Mouse (Mus musculus) MEL (cell line): ENCODE results near the gene Arrb1. TPM values are rescaled to one million over a fixed set of nuclear protein-coding genes. Genes with fewer than 3 reads are reported as not detected.

Source experiments
- DNase-seq: peaks from one replicate; pipeline ENCODE4 v3.0.0; 2011; ENCODE audit warnings: low read depth, low spot score
- H3K27ac ChIP-seq: 2 replicates; pipeline ENCODE4 v1.5.1; 2012; ENCODE audit warnings: low read depth, mild to moderate bottlenecking, control low read depth, low read length, moderate library complexity; ENCODE audit not compliant: control insufficient read depth
- H3K27me3 ChIP-seq, 2 experiments: fragments of 150-350 bp in 1 of 2; sonication (generic) in 1 of 2; 2 replicates each; pipeline ENCODE4 v1.6.1; 2012; ENCODE audit warnings: low read length in 2 of 2, mild to moderate bottlenecking in 2 of 2, improper control_type of control experiment in 1 of 2, moderate library complexity in 1 of 2; ENCODE audit not compliant: insufficient read depth in 2 of 2, control insufficient read depth in 1 of 2
- H3K36me3 ChIP-seq, 2 experiments: 2 replicates each; pipeline ENCODE4 v1.6.1; 2012 to 2014; ENCODE audit warnings: low read length in 2 of 2, improper control_type of control experiment in 1 of 2, inconsistent platforms in 1 of 2, mild to moderate bottlenecking in 1 of 2; ENCODE audit not compliant: insufficient read depth in 2 of 2, control insufficient read depth in 1 of 2
- H3K4me1 ChIP-seq, 2 experiments: fragments of 150-350 bp in 1 of 2; sonication (generic) in 1 of 2; 2 replicates each; pipeline ENCODE4 v1.6.1; 2012; ENCODE audit warnings: low read length in 2 of 2, improper control_type of control experiment in 1 of 2, mild to moderate bottlenecking in 1 of 2; ENCODE audit not compliant: insufficient read depth in 2 of 2, control insufficient read depth in 1 of 2
- H3K4me3 ChIP-seq, 2 experiments: fragments of 150-350 bp in 1 of 2; sonication (generic) in 1 of 2; 2 replicates each; pipeline ENCODE4 v1.5.1; 2012; ENCODE audit warnings: low read depth in 2 of 2, low read length in 2 of 2, mild to moderate bottlenecking in 2 of 2, moderate library complexity in 2 of 2, control low read depth in 1 of 2, improper control_type of control experiment in 1 of 2; ENCODE audit not compliant: control insufficient read depth in 1 of 2, insufficient read depth in 1 of 2
- H3K79me2 ChIP-seq: 2 replicates; pipeline ENCODE4 v1.6.1; 2012; ENCODE audit warnings: mild to moderate bottlenecking, low read length, moderate library complexity; ENCODE audit not compliant: control insufficient read depth, poor library complexity, insufficient read depth
- H3K9ac ChIP-seq: 2 replicates; pipeline ENCODE4 v1.6.1; 2012; ENCODE audit warnings: low read depth, mild to moderate bottlenecking, control low read depth, low read length, moderate library complexity; ENCODE audit not compliant: control insufficient read depth, poor library complexity, severe bottlenecking
- H3K9me3 ChIP-seq: fragments of 150-350 bp; sonication (generic); replicated peaks from 2 replicates; pipeline ENCODE4 v1.6.1; 2012; ENCODE audit warnings: mild to moderate bottlenecking, low read length, improper control_type of control experiment, moderate library complexity; ENCODE audit not compliant: insufficient read depth
- BHLHE40 ChIP-seq: IDR thresholded peaks from 2 replicates; pipeline ENCODE4 v1.6.1; 2012; ENCODE audit warnings: low read depth, mild to moderate bottlenecking, inconsistent platforms, low read length, improper control_type of control experiment, borderline replicate concordance
- CHD1 ChIP-seq: IDR thresholded peaks from 2 replicates; pipeline ENCODE4 v1.6.1; 2012; ENCODE audit warnings: low read depth, mild to moderate bottlenecking, inconsistent platforms, low read length, improper control_type of control experiment
- CHD2 ChIP-seq: IDR thresholded peaks from 2 replicates; pipeline ENCODE4 v1.6.1; 2011; ENCODE audit warnings: low read length, improper control_type of control experiment
- CTCF ChIP-seq, 3 experiments: IDR thresholded peaks in 2 of 3; conservative IDR thresholded peaks in 1 of 3; 2 replicates each; pipeline ENCODE4 v1.5.1; 2011 to 2012; ENCODE audit warnings: low read length in 3 of 3, low read depth in 2 of 3, mild to moderate bottlenecking in 2 of 3, improper control_type of control experiment in 1 of 3, inconsistent platforms in 1 of 3, mixed read lengths in 1 of 3, moderate library complexity in 1 of 3; ENCODE audit not compliant: control insufficient read depth in 1 of 3, insufficient read depth in 1 of 3, poor library complexity in 1 of 3, severe bottlenecking in 1 of 3
- ETS1 ChIP-seq: IDR thresholded peaks from 2 replicates; pipeline ENCODE4 v1.6.1; 2012; ENCODE audit warnings: low read depth, mild to moderate bottlenecking, inconsistent platforms, low read length, improper control_type of control experiment, moderate library complexity
- GATA1 ChIP-seq: IDR thresholded peaks from 2 replicates; pipeline ENCODE4 v1.6.1; 2011; ENCODE audit warnings: low read depth, low read length, improper control_type of control experiment
- HCFC1 ChIP-seq: IDR thresholded peaks from 2 replicates; pipeline ENCODE4 v1.6.1; 2012; ENCODE audit warnings: low read depth, mild to moderate bottlenecking, inconsistent platforms, low read length, improper control_type of control experiment, moderate library complexity
- JUND ChIP-seq: IDR thresholded peaks from 2 replicates; pipeline ENCODE4 v1.6.1; 2011; ENCODE audit warnings: low read depth, mild to moderate bottlenecking, improper control_type of control experiment, low read length
- MAX ChIP-seq: IDR thresholded peaks from 2 replicates; pipeline ENCODE4 v1.6.1; 2011; ENCODE audit warnings: low read length, improper control_type of control experiment
- MAZ ChIP-seq: IDR thresholded peaks from 2 replicates; pipeline ENCODE4 v1.6.1; 2012; ENCODE audit warnings: low read depth, mild to moderate bottlenecking, inconsistent platforms, low read length, improper control_type of control experiment
- MXI1 ChIP-seq: IDR thresholded peaks from 2 replicates; pipeline ENCODE4 v1.6.1; 2011; ENCODE audit warnings: mild to moderate bottlenecking, low read depth, low read length, improper control_type of control experiment
- NELFE ChIP-seq: IDR thresholded peaks from 2 replicates; pipeline ENCODE4 v1.6.1; 2011; ENCODE audit warnings: low read depth, low read length, improper control_type of control experiment
- NRF1 ChIP-seq: IDR thresholded peaks from 2 replicates; pipeline ENCODE4 v1.6.1; 2014; ENCODE audit warnings: low read depth, mild to moderate bottlenecking, inconsistent platforms, low read length, improper control_type of control experiment, moderate library complexity; ENCODE audit not compliant: poor library complexity, insufficient read depth, severe bottlenecking
- POLR2AphosphoS5 ChIP-seq: IDR thresholded peaks from 2 replicates; pipeline ENCODE4 v1.6.1; 2012; ENCODE audit warnings: low read depth, borderline replicate concordance, mild to moderate bottlenecking, inconsistent platforms, low read length, moderate library complexity, mixed read lengths
- RAD21 ChIP-seq: IDR thresholded peaks from 2 replicates; pipeline ENCODE4 v1.6.1; 2011; ENCODE audit warnings: mild to moderate bottlenecking, low read depth, low read length, improper control_type of control experiment
- RCOR1 ChIP-seq: IDR thresholded peaks from 2 replicates; pipeline ENCODE4 v1.6.1; 2012; ENCODE audit warnings: low read depth, mild to moderate bottlenecking, inconsistent platforms, low read length, improper control_type of control experiment
- SIN3A ChIP-seq: IDR thresholded peaks from 2 replicates; pipeline ENCODE4 v1.6.1; 2012; ENCODE audit warnings: low read length, improper control_type of control experiment, inconsistent platforms
- SMC3 ChIP-seq: IDR thresholded peaks from 2 replicates; pipeline ENCODE4 v1.6.1; 2011; ENCODE audit warnings: low read depth, low read length, improper control_type of control experiment
- TBP ChIP-seq: IDR thresholded peaks from 2 replicates; pipeline ENCODE4 v1.8.0; 2011; ENCODE audit warnings: low read depth, low read length, improper control_type of control experiment
- TCF12 ChIP-seq: IDR thresholded peaks from 2 replicates; pipeline ENCODE4 v1.6.1; 2014; ENCODE audit warnings: low read depth, mild to moderate bottlenecking, inconsistent platforms, low read length, improper control_type of control experiment, moderate library complexity
- ZKSCAN1 ChIP-seq: IDR thresholded peaks from 2 replicates; pipeline ENCODE4 v1.6.1; 2012; ENCODE audit warnings: low read depth, mild to moderate bottlenecking, inconsistent platforms, low read length, improper control_type of control experiment, moderate library complexity
- ZMIZ1 ChIP-seq: IDR thresholded peaks from 2 replicates; pipeline ENCODE4 v1.6.1; 2012; ENCODE audit warnings: low read depth, mild to moderate bottlenecking, inconsistent platforms, low read length, improper control_type of control experiment, moderate library complexity
- polyA plus RNA-seq, 2 experiments: library from polyadenylated mRNA; stranded (reverse) in 1 of 2; unstranded in 1 of 2; fragments of >175 nt in 1 of 2; fragments of >200 nt in 1 of 2; gene quantifications; 2 replicates each; pipeline versions ENCODE4 v1.2.1 to v1.2.4; 2012; ENCODE audit warnings: low replicate concordance in 2 of 2, low read depth in 1 of 2; ENCODE audit not compliant: insufficient read length in 2 of 2, insufficient read depth in 1 of 2, missing spikeins in 1 of 2
- total RNA-seq: library from RNA; depleted of rRNA; stranded (reverse); fragments of 300-350 nt; gene quantifications from 2 replicates; pipeline ENCODE4 v1.2.3, GENCODE M21; 2012

The Arrb1 gene
- total and polyA plus RNA-seq, 3 experiments = 27.0 to 67.7 (median 62.7) TPM

- TF ChIP-seq ETS1 (no peak), SIN3A (no peak), MAZ (no peak)
- TF ChIP-seq, all 39 proteins: peak for 5
Observed at GRCm38 (mm10) chr7:99578246-99578645, 43.0 kb downstream of the Arrb1 start (continued).

- no peak for TF ChIP-seq TCF12
- TF ChIP-seq CHD2 = no peak
- TF ChIP-seq ZMIZ1 = no peak
- Histone ChIP-seq H3K4me3 (no peak overlapping the region), H3K9me3 (no peaks in the 10 kb centered on the region), H3K9ac (no peak overlapping the region), H3K27ac (no peak overlapping the region), H3K27me3 (no peaks in the 10 kb centered on the region), H3K36me3 (peaks cover 0 to 3% of the 10 kb centered on the region in 2 experiments; a peak in 2 of 4 replicates), H3K79me2 (no peaks in the 10 kb centered on the region), H3K4me1 (no peaks in the 10 kb centered on the region)
- DNase-seq = no peak
Observed at GRCm38 (mm10) chr7:99579491-99580190, 44.4 kb downstream of the Arrb1 start.

DNA sequence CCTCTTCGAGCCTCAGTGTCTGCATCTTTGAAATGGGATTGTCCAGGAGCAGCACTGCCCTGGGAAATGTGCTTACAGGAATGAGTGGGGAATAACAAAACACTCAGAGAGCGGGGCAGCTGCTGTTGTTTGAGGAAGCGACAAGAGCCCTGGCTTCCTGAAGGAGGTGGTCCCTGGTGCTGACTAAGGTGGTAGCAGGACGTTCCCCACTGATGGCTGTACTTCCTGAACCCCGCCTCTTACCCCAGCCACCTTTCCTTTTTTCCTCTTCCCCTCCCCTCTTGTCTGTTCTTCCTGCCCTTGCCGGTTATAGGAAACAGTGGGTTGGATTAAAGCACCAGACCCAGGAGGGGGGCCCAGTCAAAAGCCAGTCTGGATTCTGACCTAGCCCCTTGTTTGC, 45.0 kb downstream of the Arrb1 start:
- TF ChIP-seq HCFC1 = no peak
- TF ChIP-seq MAX = no peak
- TF ChIP-seq RAD21 = no peak
- no peak for TF ChIP-seq CHD1
- no peak for TF ChIP-seq CHD2
- TF ChIP-seq TBP = no peak
- no peak for TF ChIP-seq CTCF (IDR thresholded peaks at IDR 0.05 in 2 of 3, conservative IDR thresholded peaks at IDR 0.05 in 1 of 3; ENCODE audit: control insufficient read depth in 1 of 3, insufficient read depth in 1 of 3, low read depth in 2 of 3, low read length in 3 of 3, poor library complexity in 1 of 3, severe bottlenecking in 1 of 3)
- TF ChIP-seq NELFE = no peak
- TF ChIP-seq BHLHE40 = no peak
- TF ChIP-seq MXI1 = no peak
- TF ChIP-seq SIN3A = no peak
- TF ChIP-seq POLR2AphosphoS5 = no peak
- TF ChIP-seq GATA1 = no peak
- TF ChIP-seq RCOR1 = no peak
- no peak for TF ChIP-seq NRF1
- no peak for TF ChIP-seq JUND
- no peak for TF ChIP-seq SMC3
- no peak for TF ChIP-seq ZKSCAN1
- TF ChIP-seq, all 39 proteins: peak for 0
- Histone ChIP-seq H3K36me3 (peaks cover 0 to 3% of the 10 kb centered on the region in 2 experiments; a peak in 2 of 4 replicates), H3K4me3 (no peak overlapping the region), H3K9me3 (no peaks in the 10 kb centered on the region), H3K27ac (no peak overlapping the region), H3K79me2 (no peaks in the 10 kb centered on the region), H3K27me3 (no peaks in the 10 kb centered on the region), H3K9ac (no peak overlapping the region), H3K4me1 (no peaks in the 10 kb centered on the region)
- no peak for DNase-seq
